Mouse (Mus musculus) thymus, postnatal 4 days (tissue): ENCODE measurements around the gene Hes7.

Source experiments
- DNase-seq: peaks from one replicate; pipeline ENCODE4 v3.0.0; 2021

The Hes7 gene

DNA sequence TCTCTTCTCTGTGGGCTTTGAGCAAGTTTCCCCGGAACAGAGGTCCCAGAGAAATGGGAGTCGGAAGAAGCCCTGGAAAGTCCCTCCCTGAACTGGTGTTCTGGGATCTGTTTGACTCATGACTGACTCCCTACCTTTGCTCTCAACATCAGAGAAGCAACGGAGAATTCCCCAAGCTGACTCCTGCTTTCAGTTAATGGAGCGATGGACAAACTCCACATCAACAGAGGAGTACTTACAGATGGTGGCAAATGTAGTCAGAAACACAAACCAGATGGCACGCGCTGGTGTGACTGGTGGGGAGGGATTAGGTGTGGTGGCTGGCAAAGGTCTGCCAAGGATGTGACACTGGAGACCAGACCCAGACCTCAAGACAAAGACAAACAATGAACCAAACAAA is 30.8 kb downstream of the Hes7 start:
- no peak for DNase-seq

DNA sequence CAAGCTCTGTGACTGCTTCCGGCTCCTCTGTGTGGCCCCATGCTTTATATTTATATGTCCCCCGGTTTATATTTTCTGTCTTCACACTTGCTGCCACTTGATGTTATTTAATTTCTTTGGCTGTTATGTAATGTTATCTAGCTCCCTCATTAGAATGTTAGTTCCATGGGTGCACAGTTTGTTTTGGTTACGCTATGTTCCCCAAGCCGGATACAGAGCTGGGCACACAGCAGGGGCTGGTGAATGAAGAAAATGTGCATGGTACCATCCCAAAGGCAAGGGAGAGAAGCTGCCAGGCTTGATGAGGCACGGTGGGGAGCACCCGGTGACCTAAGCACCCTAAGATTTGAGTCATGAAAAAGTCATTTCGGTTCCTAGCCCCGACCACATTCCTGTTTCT is 33.6 kb downstream of the Hes7 start:
- DNase-seq, result no peak

DNA sequence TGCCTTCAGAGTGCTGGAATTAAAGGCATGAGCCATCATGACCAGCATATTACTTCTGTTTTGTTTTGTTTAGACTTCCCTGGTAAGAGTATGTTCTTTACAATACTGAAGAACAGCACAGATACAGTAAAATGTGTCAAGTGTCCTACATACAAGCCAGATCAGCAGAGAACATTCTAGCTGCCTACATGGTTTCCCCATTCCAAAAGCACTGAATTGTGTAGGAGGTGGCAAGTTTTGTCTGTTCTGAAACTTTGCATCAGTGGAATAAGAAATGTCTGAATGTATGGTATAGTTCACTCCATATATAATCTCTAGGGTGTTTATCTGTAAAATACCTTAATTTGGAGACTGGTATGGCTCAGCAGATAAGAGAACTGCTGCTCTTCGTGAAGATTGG is 35.1 kb downstream of the Hes7 start:
- no peak for DNase-seq

DNA sequence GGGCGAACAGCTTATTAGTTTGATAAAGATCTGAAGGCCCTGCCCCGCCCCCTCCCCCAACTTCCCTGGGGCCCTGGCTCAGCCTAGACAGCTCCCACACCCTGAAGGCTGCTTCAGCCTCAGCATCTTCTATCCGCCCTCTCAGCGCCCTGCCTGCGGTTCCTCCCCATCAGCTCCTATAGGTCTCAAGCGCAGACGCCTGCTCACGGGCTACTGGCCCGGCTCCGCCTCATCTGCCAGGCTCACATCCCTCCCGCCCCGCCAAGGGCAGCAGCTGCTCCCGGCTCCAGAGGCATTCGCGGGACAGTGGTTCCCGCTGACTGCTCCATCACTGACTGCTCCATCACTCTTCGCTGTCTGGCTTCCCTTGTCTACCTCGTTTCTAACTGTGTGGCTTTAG is 36.6 kb downstream of the Hes7 start, which contains the start of gene Alox12b:
Gene Alox12b (plus strand): TSS at position 190 of the 400 bp plus-strand sequence.
- DNase-seq, result peak; percentile 25

DNA sequence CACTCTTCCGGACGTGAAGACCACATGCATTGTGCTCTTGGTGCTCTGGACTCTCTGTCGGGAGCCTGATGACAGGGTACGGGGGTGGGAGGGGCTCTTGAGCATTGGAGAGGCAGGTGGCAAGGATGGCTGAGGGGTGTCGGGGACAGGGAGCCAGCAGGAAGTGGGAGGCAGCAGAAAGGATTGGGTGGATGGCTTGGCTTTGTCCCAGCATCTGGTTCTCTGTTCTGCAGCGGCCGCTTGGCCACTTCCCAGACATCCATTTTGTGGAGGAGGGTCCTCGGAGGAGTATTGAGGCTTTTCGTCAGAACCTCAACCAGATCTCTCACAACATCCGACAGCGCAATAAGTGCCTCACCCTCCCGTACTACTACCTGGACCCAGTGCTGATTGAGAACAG is 49.1 kb downstream of the Hes7 start:
- DNase-seq, result no peak

DNA sequence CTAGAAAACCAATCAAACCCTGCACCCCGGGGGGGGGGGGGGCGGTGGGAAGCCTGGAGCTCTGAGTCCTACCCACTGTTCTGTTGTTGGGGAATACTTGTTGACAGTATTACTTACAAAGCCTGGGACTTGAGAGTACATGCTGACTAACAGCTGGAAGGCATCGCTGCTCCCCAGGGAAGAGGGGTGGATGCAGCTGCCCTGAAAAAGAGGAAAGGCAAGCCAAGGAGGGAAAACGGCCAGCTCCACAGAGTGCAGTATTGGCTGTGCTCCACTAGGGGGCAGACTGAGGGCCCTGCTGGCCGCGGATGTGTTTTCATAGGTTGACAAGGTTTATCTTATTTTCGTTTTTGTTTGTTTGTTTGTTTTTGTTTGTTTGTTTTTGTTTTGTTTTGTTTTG is 51.4 kb downstream of the Hes7 start:
- DNase-seq, result peak; percentile 66

DNA sequence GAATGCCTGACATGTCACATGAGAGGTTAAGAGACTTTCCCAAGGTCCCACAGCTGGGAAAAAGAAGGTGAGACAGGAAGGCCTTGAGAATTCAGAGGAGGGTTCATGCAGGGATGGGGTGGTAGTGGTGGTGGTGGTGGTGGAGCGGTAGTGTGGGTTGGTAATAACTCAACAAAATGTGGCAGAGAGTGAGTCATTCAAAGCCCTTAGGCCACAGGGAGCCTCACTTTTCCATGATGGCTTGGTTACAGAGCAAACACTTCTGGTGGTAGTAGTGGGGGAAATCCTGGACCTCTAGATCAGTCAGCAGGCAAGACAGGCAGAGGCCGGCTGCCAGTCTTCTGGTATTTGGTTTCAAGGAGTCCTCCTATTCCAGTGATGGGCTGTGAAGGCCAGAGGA is 52.4 kb downstream of the Hes7 start:
- DNase-seq, result no peak
